Mouse (Mus musculus) testis, adult 2 months (tissue): ENCODE data around the gene Cygb. TPM values are rescaled to one million over a fixed set of nuclear protein-coding genes. Genes with fewer than 3 reads are reported as not detected.

Experiments
- H3K27ac ChIP-seq: fragments of 200-500 bp; 2 replicates; pipeline ENCODE4 v1.5.1; 2012; ENCODE audit warnings: low read depth, low read length; ENCODE audit not compliant: control insufficient read depth, insufficient read depth
- H3K27me3 ChIP-seq: fragments of 200-500 bp; 2 replicates; pipeline ENCODE4 v1.6.1; 2012; ENCODE audit warnings: mild to moderate bottlenecking, low read length, moderate library complexity; ENCODE audit not compliant: control insufficient read depth, insufficient read depth
- H3K36me3 ChIP-seq: fragments of 200-500 bp; 2 replicates; pipeline ENCODE4 v1.6.1; 2012; ENCODE audit warnings: mild to moderate bottlenecking, low read length; ENCODE audit not compliant: control insufficient read depth, insufficient read depth
- H3K4me1 ChIP-seq: fragments of 200-500 bp; 2 replicates; pipeline ENCODE4 v1.6.1; 2012; ENCODE audit warnings: low read length; ENCODE audit not compliant: control insufficient read depth, insufficient read depth
- H3K4me3 ChIP-seq: fragments of 200-500 bp; 2 replicates; pipeline ENCODE4 v1.5.1; 2012; ENCODE audit warnings: low read depth, mild to moderate bottlenecking, low read length, moderate library complexity, mixed read lengths; ENCODE audit not compliant: control insufficient read depth
- CTCF ChIP-seq: fragments of 200-500 bp; IDR thresholded peaks from 2 replicates; pipeline ENCODE4 v1.5.1; 2012; ENCODE audit warnings: low read depth, mild to moderate bottlenecking, inconsistent platforms, low read length, moderate library complexity; ENCODE audit not compliant: control insufficient read depth, insufficient read depth, insufficient replicate concordance
- POLR2A ChIP-seq: fragments of 200-500 bp; IDR thresholded peaks from 2 replicates; pipeline ENCODE4 v1.6.1; 2012; ENCODE audit warnings: low read depth, mild to moderate bottlenecking, inconsistent platforms, low read length, moderate library complexity; ENCODE audit not compliant: control insufficient read depth
- polyA plus RNA-seq: library from polyadenylated mRNA; depleted of rRNA; stranded (reverse); fragments of >200 nt; gene quantifications from 2 replicates; pipeline ENCODE4 v1.2.3, GENCODE M21; 2012

Cygb gene
- polyA plus RNA-seq, 1 experiment: 3.7 TPM

DNA sequence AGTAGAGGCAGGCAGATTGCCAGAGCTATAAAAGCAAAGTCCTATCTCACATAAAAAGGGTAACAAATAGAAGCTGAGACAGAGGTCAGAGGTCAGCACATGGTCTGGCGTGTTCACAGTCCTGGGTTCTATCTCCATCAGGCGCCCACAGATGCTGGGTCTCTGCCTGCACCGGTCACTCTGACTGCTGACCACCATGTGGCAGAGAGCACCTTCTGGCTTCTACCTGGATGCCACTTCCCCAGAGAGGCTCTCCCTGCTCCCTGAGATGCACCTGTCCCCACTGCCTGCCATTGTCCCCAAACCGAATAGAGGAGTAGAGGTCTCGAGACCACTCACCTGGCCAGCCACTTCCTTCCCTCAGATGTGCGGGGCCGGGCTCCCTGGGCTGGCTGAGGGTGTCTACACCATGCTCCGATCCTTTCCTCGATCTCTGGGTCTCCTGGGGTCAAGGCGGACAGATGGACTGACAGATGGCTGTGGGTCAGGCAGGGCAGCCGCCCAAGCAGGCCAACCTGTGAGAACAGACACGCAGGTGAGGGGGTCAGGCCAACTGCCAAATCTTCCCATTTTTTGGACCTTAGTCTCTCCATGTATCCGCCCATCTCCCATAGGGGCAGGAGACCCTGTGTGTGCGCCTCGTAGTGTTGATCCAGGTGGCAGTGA is 44.0 kb downstream of the Cygb start:
- H3K4me1 ChIP-seq: no peaks in the 10 kb centered on the region
- H3K36me3 ChIP-seq: no peaks in the 10 kb centered on the region
- no peak overlapping the region for H3K27ac ChIP-seq
- H3K27me3 ChIP-seq: no peaks in the 10 kb centered on the region
- H3K4me3 ChIP-seq: no peak overlapping the region
- TF ChIP-seq CTCF: no peak
- no peak for TF ChIP-seq POLR2A

DNA sequence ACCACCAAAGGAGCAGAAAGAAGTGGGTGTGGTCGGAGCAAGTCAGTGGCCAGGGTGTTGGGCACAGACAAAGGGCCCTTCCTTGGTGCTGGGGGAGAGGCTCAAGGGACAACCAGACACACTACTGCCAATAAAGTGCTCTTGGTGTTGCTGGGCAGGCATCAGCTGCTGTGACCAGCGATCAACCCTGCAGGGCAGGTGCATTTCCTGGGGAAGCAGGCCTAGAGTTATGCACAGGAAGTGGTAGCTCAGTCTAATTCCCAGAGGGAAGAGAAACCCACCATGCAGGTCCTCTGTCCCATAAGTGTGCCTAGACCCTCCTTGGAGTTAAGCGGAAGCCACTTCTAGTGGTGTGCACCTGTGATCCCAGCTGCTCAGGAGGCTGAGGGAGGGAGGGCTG is 46.4 kb downstream of the Cygb start:
- TF ChIP-seq POLR2A (no peak), CTCF (no peak)
- Histone ChIP-seq H3K4me1 (no peaks in the 10 kb centered on the region), H3K27ac (no peak overlapping the region), H3K4me3 (no peak overlapping the region), H3K27me3 (no peaks in the 10 kb centered on the region), H3K36me3 (no peaks in the 10 kb centered on the region)

DNA sequence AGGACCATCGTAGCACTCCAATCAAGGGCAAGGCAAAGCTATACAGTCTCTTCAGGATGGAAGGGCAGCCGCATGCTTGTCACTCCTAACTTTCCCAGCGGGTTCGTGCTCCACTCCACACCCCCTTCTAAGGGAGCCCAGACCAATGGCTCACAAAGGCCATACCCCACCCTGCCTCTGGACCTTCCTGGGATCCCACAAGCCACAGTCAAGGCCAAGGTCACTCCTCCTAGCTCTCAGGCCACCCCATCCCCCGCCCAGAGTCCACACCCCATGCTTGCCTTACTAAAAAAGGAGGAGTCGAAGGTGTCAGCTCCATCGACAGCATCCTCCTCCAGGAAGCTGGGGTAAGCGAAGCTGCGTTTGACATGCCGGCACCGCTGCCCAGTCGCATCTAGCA is 50.0 kb downstream of the Cygb start:
- TF ChIP-seq CTCF (no peak), POLR2A (no peak)
- no peaks in the 10 kb centered on the region for H3K4me1 ChIP-seq
- H3K27me3 ChIP-seq: no peaks in the 10 kb centered on the region
- H3K27ac ChIP-seq: no peak overlapping the region
- H3K36me3 ChIP-seq: no peaks in the 10 kb centered on the region
- no peak overlapping the region for H3K4me3 ChIP-seq

DNA sequence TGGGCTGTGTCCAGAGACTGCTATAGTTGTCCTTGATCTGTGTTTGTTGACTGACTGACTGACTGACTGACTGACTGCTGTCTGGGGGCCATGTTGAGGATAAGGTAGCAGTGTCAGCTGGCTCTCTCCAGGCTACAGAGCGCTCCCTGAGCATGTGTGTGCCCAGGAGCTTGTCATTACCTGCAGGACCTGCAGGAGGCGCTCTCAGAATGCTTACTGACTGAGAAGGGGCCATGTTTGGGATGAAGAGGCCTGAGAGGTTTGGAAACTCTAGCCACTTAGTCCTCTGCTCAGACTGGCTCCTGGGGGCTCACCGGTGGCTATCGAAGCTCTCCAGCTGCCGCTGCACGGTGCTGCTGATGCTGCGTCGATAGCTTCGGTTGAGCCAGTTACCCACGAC is 50.8 kb downstream of the Cygb start:
- Histone ChIP-seq H3K36me3 (no peaks in the 10 kb centered on the region), H3K27ac (no peak overlapping the region), H3K4me1 (no peaks in the 10 kb centered on the region), H3K27me3 (no peaks in the 10 kb centered on the region), H3K4me3 (no peak overlapping the region)
- TF ChIP-seq CTCF (peak; percentile 52; the same call in 1 of the 2 replicates), POLR2A (no peak)

DNA sequence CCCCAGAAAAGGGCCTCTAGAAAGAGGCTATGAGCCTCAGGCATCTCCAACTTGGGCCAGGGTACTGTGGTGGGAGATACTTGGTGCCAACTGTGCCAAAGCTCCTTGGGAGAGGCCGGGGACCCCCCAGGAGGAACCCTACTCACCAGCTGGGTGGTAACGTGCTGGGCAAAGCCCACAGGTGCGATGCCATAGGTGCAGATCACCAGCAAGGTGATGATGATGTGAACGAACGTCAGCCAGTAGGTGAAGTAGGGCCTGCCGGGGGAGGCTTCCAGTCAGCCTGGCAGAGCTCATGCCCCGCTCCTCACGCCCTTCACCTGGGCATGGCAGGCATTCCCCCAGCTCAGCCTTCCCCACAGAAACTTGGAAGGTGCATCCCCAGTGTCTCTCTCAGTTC is 52.1 kb downstream of the Cygb start:
- no peak overlapping the region for H3K27ac ChIP-seq
- H3K27me3 ChIP-seq: no peaks in the 10 kb centered on the region
- no peaks in the 10 kb centered on the region for H3K4me1 ChIP-seq
- H3K4me3 ChIP-seq: no peak overlapping the region
- no peaks in the 10 kb centered on the region for H3K36me3 ChIP-seq
- no peak for TF ChIP-seq POLR2A
- TF ChIP-seq CTCF: no peak

DNA sequence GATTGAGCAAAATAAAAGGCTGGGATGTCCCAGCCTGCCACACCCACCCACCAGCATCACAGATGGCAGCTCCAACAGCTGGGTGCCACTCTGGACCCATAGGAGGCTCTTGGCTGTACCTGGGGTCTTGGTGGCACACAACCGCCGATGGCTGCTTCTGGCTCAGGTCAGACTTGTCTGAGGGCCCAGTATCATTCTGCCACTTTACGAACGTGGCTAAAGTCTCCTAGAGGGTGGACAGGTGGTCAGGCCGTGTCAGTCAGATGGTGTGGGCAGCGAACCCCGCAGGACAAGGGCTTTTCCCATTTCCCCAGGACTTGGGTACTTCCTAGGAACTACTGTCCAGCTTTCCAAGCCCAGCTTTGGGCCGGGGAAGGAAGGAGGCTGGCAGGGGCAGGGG is 52.9 kb downstream of the Cygb start:
- no peaks in the 10 kb centered on the region for H3K36me3 ChIP-seq
- no peak for TF ChIP-seq POLR2A
- TF ChIP-seq CTCF: no peak
- no peak overlapping the region for H3K4me3 ChIP-seq
- H3K27me3 ChIP-seq: no peaks in the 10 kb centered on the region
- H3K4me1 ChIP-seq: no peaks in the 10 kb centered on the region
- H3K27ac ChIP-seq: no peak overlapping the region

DNA sequence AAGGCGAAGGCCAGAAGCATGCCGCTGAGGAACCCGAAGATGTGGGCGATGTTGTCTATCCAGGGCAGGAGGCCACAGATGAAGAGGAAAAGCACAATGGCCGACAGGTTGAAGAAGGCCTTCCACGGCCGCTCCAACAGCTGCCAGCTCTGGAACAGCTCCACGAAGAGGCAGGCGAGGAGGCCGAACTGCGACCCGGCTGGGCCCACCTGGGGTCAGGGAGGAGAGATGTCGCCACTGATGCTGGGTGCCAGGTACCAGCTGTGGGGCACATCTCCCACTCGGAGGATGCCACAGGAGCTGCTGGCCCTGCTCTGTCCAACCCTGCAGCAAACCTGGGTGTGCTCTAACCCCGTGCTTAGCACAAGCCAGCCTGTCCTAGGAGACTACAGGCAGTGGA is 54.9 kb downstream of the Cygb start:
- TF ChIP-seq CTCF (no peak), POLR2A (no peak)
- Histone ChIP-seq H3K4me3 (no peak overlapping the region), H3K4me1 (no peaks in the 10 kb centered on the region), H3K27ac (no peak overlapping the region), H3K36me3 (no peaks in the 10 kb centered on the region), H3K27me3 (no peaks in the 10 kb centered on the region)
